Mouse (Mus musculus) megakaryocyte, adult 5-6 weeks (primary cell): ENCODE measurements around the gene Msh5. TPM values are rescaled to one million over a fixed set of nuclear protein-coding genes. Genes with fewer than 3 reads are reported as not detected.
A peak's percentile ranks its signal among the peaks of the same experiment; 100 is the strongest.
"Not testable (repeated sequence)": the region's sequence is repeated elsewhere in the genome, so short reads cannot be mapped to it uniquely, and the experiment has no call there.

Experiments
- ATAC-seq: 2 replicates; pipeline ENCODE4 v1.8.0; 2016; ENCODE audit warnings: mild to moderate bottlenecking, inconsistent platforms; ENCODE audit not compliant: poor library complexity, severe bottlenecking
- total RNA-seq, 2 experiments: library from RNA; stranded (forward) in 1 of 2; stranded (reverse) in 1 of 2; fragments of 153-499, 151-499 nt in 1 of 2; fragments of 221-1000, 200-1000 nt in 1 of 2; gene quantifications; 2 replicates each; pipeline versions ENCODE4 v1.2.3 to v1.2.4; 2015 to 2017

Msh5 gene
- total RNA-seq, 2 experiments from 2014 or later, result 6.3 to 7.4 TPM

- ATAC-seq, result no peak
Measured at GRCm38 (mm10) chr17:35005158-35005557, 41.4 kb downstream of the Msh5 start.

GRCm38 (mm10) chr17:35004075-35004717, 42.3 kb downstream of the Msh5 start:
- no peak for ATAC-seq

GRCm38 (mm10) chr17:35003022-35003838, 43.3 kb downstream of the Msh5 start:
- no peak for ATAC-seq

- no peak for ATAC-seq
Measured at GRCm38 (mm10) chr17:35002153-35002865, 44.2 kb downstream of the Msh5 start.

- ATAC-seq, result peak; percentile 26
Measured at GRCm38 (mm10) chr17:35001452-35002152, 44.9 kb downstream of the Msh5 start.

- ATAC-seq, result peak; percentile 73
Measured at GRCm38 (mm10) chr17:35000717-35001451, 45.7 kb downstream of the Msh5 start, which contains the start of gene Vars. Gene Vars, plus strand, starts transcription at chr17:35000987.

GRCm38 (mm10) chr17:34999871-35000716, 46.5 kb downstream of the Msh5 start:
- peak; percentile 25 for ATAC-seq

- ATAC-seq, result no peak
Measured at GRCm38 (mm10) chr17:34998526-34999430, 47.8 kb downstream of the Msh5 start.

GRCm38 (mm10) chr17:34997142-34997483, 49.4 kb downstream of the Msh5 start:
- no peak for ATAC-seq

GRCm38 (mm10) chr17:34996411-34997141, 50.0 kb downstream of the Msh5 start:
- no peak for ATAC-seq

GRCm38 (mm10) chr17:34995927-34996326, 50.6 kb downstream of the Msh5 start:
- not testable (repeated sequence) for ATAC-seq

- ATAC-seq, result not testable (repeated sequence)
Measured at GRCm38 (mm10) chr17:34995192-34995591, 51.4 kb downstream of the Msh5 start.

- no peak for ATAC-seq
Measured at GRCm38 (mm10) chr17:34994751-34995150, 51.8 kb downstream of the Msh5 start.

GRCm38 (mm10) chr17:34984218-34984617, 62.3 kb downstream of the Msh5 start:
- 0 out of 2 replicates have a peak, but pooled peaks have one; percentile 29 for ATAC-seq

- ATAC-seq, result peak; percentile 16
Measured at GRCm38 (mm10) chr17:34982328-34982727, 64.2 kb downstream of the Msh5 start.

- ATAC-seq, result peak; percentile 87
Measured at GRCm38 (mm10) chr17:34981690-34982180, 64.8 kb downstream of the Msh5 start, which contains the start of gene Lsm2. Gene Lsm2, plus strand, starts transcription at chr17:34981862.

GRCm38 (mm10) chr17:34980655-34981054, 65.9 kb downstream of the Msh5 start:
- no peak for ATAC-seq
